Mouse (Mus musculus) myocyte (in vitro differentiated cells): ENCODE measurements around the gene Slc15a4.

Experiments used
- CEBPB ChIP-seq: IDR thresholded peaks from 2 replicates; pipeline ENCODE4 v1.6.1; 2011; ENCODE audit warnings: mild to moderate bottlenecking, moderate library complexity; ENCODE audit not compliant: poor library complexity, insufficient read depth, severe bottlenecking
- E2F4 ChIP-seq: IDR thresholded peaks from one replicate; pipeline ENCODE4 v1.6.1; 2011; ENCODE audit warnings: mild to moderate bottlenecking, control low read depth, moderate library complexity; ENCODE audit not compliant: insufficient read depth
- MAX ChIP-seq: IDR thresholded peaks from one replicate; pipeline ENCODE4 v1.6.1; 2011; ENCODE audit warnings: low read depth, mild to moderate bottlenecking, control low read depth
- MYOD1 ChIP-seq, 3 experiments: IDR thresholded peaks; one replicate each; pipeline ENCODE4 v1.6.1; 2011; ENCODE audit warnings: control low read depth in 2 of 3, low read depth in 2 of 3, mild to moderate bottlenecking in 2 of 3, moderate library complexity in 1 of 3; ENCODE audit not compliant: insufficient read length in 2 of 3, control insufficient read depth in 1 of 3
- MYOG ChIP-seq, 3 experiments: IDR thresholded peaks; one replicate each; pipeline ENCODE4 v1.6.1; 2011; ENCODE audit warnings: control low read depth in 2 of 3, low read depth in 2 of 3, mild to moderate bottlenecking in 2 of 3; ENCODE audit not compliant: insufficient read length in 2 of 3, control insufficient read depth in 1 of 3, insufficient read depth in 1 of 3
- POLR2A ChIP-seq: IDR thresholded peaks from one replicate; pipeline ENCODE4 v1.6.1; 2011; ENCODE audit warnings: low read depth, mild to moderate bottlenecking, control low read depth, moderate library complexity; ENCODE audit not compliant: insufficient read length
- POLR2AphosphoS2 ChIP-seq: IDR thresholded peaks from one replicate; pipeline ENCODE4 v1.6.1; 2011; ENCODE audit warnings: low read depth, control low read depth; ENCODE audit not compliant: insufficient read length
- TCF12 ChIP-seq: IDR thresholded peaks from one replicate; pipeline ENCODE4 v1.6.1; 2011; ENCODE audit warnings: mild to moderate bottlenecking, control low read depth; ENCODE audit not compliant: poor library complexity, insufficient read depth, severe bottlenecking
- TCF3 ChIP-seq: IDR thresholded peaks from one replicate; pipeline ENCODE4 v1.6.1; 2011; ENCODE audit warnings: low read depth, control low read depth; ENCODE audit not compliant: insufficient read length
- USF1 ChIP-seq: IDR thresholded peaks from one replicate; pipeline ENCODE4 v1.6.1; 2011; ENCODE audit warnings: low read depth, mild to moderate bottlenecking, control low read depth, moderate library complexity

DNA sequence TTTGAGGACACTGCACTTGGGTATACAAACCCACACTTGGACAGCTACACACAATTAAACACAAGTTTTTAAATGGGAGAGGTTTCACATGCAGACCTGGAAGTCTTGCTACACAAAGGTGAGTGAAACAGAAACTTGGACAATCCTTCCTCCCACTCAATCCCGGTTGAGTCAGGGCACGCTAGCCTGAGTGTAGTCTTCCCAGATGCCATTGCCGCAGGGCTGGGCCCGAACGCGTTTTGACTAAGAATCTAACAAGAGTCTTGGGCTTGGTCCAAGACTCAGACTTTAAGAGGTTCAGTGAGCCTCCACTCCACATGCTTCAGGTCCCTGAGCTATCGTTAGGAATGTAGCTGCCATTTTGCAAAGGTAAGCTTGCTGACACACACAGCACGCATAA lies 12.3 kb downstream of the Slc15a4 start:
- TF ChIP-seq POLR2A: no peak
- TF ChIP-seq MAX: no peak
- TF ChIP-seq CEBPB: no peak
- TF ChIP-seq USF1: no peak
- no peak for TF ChIP-seq TCF3
- TF ChIP-seq E2F4: no peak
- TF ChIP-seq TCF12: no peak
- no peak for TF ChIP-seq MYOG (IDR thresholded peaks at IDR 0.05; ENCODE audit: control insufficient read depth in 1 of 3, insufficient read depth in 1 of 3, insufficient read length in 2 of 3, low read depth in 2 of 3)
- no peak for TF ChIP-seq MYOD1 (IDR thresholded peaks at IDR 0.05; ENCODE audit: control insufficient read depth in 1 of 3, insufficient read length in 2 of 3, low read depth in 2 of 3)
- TF ChIP-seq POLR2AphosphoS2: no peak
